Mouse (Mus musculus) heart, embryonic 16.5 days (tissue): ENCODE measurements around the gene Szt2. TPM values are rescaled to one million over a fixed set of nuclear protein-coding genes. Genes with fewer than 3 reads are reported as not detected.

Experiments used
- ATAC-seq: fragments of 200-750 bp; cut with Nextera tagmentation; replicated peaks from 2 replicates; pipeline ENCODE4 v1.8.0; 2017; ENCODE audit warnings: moderate number of reproducible peaks; ENCODE audit not compliant: insufficient read depth, low FRiP score; ENCODE audit errors: extremely low read depth
- H3K27ac ChIP-seq: fragments of 300-500 bp; sonication (generic); 2 replicates; pipeline ENCODE4 v1.5.1; 2014; ENCODE audit warnings: mild to moderate bottlenecking, low read length, control low read depth, moderate library complexity
- H3K27me3 ChIP-seq: fragments of 300-500 bp; sonication (generic); 2 replicates; pipeline ENCODE4 v1.6.1; 2014; ENCODE audit warnings: low read length, mixed read lengths; ENCODE audit not compliant: control insufficient read depth, insufficient read depth
- H3K36me3 ChIP-seq: fragments of 300-500 bp; sonication (generic); 2 replicates; pipeline ENCODE4 v1.6.1; 2014; ENCODE audit not compliant: control insufficient read depth, insufficient read depth
- H3K4me1 ChIP-seq: fragments of 300-500 bp; sonication (generic); 2 replicates; pipeline ENCODE4 v1.6.1; 2014; ENCODE audit warnings: low read length, mixed read lengths; ENCODE audit not compliant: control insufficient read depth, insufficient read depth
- H3K4me2 ChIP-seq: fragments of 300-500 bp; sonication (generic); 2 replicates; pipeline ENCODE4 v1.6.1; 2014; ENCODE audit warnings: low read depth, mild to moderate bottlenecking, control low read depth, low read length
- H3K4me3 ChIP-seq: fragments of 300-500 bp; sonication (generic); 2 replicates; pipeline ENCODE4 v1.5.1; 2014; ENCODE audit warnings: mild to moderate bottlenecking, control low read depth, low read length
- H3K9ac ChIP-seq: fragments of 300-500 bp; sonication (generic); 2 replicates; pipeline ENCODE4 v1.6.1; 2014; ENCODE audit warnings: low read length, control low read depth
- H3K9me3 ChIP-seq: fragments of 300-500 bp; sonication (generic); replicated peaks from 2 replicates; pipeline ENCODE4 v1.6.1; 2016; ENCODE audit warnings: low read length; ENCODE audit not compliant: control insufficient read depth
- WGBS: fragments of 180-500 bp; shearing (Covaris S2); extraction: QIAGEN DNeasy Blood & Tissue Kit; methylation state at CpG from one replicate; pipeline ENCODE4 v1.1.7; 2014; 5-methylcytosine and 5-hydroxymethylcytosine counted together
- polyA plus RNA-seq: library from polyadenylated mRNA; unstranded; fragments of >200 nt; fragmentation: Nextera tagmentation; extraction: Ambion mirVana; gene quantifications from 2 replicates; pipeline ENCODE4 v1.2.1, GENCODE M21; 2015

Szt2 gene
- polyA plus RNA-seq, 1 experiment from 2014 or later: 5.3 TPM

DNA sequence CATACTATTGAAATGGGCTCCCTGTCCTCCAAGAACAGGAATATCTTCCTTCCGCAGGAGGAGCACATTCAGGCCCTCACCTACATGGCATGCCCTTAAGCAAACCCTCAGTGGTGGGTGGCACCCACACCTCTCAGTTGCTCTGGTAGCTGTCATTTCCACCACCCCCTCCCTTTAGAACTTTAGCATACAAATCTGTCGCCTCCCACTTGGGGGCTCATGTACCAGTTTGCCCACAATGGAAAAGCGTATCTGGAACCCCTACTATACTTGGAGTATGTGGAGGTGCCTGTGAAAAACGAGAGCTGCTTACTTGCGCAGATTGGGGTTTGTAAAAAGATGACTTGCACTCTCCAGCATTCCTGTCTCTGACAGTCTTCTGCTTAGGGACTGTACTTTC lies 7.3 kb upstream of the Szt2 start:
- WGBS: 90% methylated on average over 5 of the region's 5 CpGs
- H3K36me3 ChIP-seq: peaks cover 50% of the 10 kb centered on the region

DNA sequence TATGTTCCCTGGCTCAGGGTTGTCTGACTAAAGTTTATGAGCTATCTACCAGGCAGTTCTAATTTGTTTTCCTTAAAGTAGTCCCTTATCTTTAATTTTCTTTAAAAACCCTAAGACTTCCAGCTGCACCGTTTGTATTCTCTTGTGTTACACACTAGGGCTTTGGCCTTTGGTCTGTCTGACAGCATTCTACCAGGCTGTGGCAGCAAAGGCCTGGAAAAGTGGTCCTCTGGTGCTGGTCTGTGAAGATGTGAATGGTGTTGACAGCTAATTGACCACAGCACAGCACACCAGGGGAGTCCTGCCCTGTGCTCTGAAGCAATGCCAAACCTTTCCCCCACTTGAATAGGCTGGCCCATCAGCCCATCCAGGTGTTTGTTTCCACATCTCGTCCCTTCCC lies 6.7 kb upstream of the Szt2 start:
- H3K9me3 ChIP-seq: no peaks in the 10 kb centered on the region
- no peak overlapping the region for H3K4me3 ChIP-seq
- ATAC-seq: no peak
- no peaks in the 10 kb centered on the region for H3K4me1 ChIP-seq
- H3K36me3 ChIP-seq: peaks cover 50% of the 10 kb centered on the region
- WGBS: 68% methylated on average over 2 of the region's 2 CpGs
- no peak overlapping the region for H3K27ac ChIP-seq
- no peak overlapping the region for H3K9ac ChIP-seq
- H3K4me2 ChIP-seq: no peak overlapping the region
- H3K27me3 ChIP-seq: no peaks in the 10 kb centered on the region

More for the DNA sequence above, 7.3 kb upstream of the Szt2 start:
- Histone ChIP-seq H3K4me2 (no peak overlapping the region), H3K27me3 (no peaks in the 10 kb centered on the region), H3K9ac (no peak overlapping the region), H3K4me3 (no peak overlapping the region), H3K9me3 (no peaks in the 10 kb centered on the region), H3K27ac (no peak overlapping the region), H3K4me1 (no peaks in the 10 kb centered on the region)
- no peak for ATAC-seq

DNA sequence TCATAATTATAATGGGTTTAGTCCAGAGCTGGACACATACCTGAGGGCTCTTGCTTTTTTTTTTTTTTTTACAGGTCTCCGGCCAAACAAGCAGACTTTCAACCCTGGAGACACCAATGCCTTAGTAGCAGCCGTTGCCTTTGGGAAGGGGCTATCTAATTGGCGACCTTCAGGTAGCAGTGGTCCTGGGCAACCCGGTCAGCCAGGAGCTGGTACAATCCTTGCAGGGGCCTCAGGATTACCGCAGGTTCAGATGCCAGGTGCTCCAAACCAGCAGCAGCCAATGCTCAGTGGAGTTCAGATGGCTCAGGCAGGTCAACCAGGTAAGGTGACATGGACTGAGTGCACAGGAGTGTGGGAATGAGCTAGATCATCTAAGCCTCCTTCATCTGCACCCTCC lies 4.5 kb upstream of the Szt2 start:
- 89% methylated on average over 5 of the region's 5 CpGs for WGBS
- no peak for ATAC-seq
- no peaks in the 10 kb centered on the region for H3K27me3 ChIP-seq
- H3K4me2 ChIP-seq: no peak overlapping the region
- H3K4me1 ChIP-seq: peaks cover 8% of the 10 kb centered on the region
- no peak overlapping the region for H3K4me3 ChIP-seq
- peaks cover 47% of the 10 kb centered on the region for H3K36me3 ChIP-seq
- no peak overlapping the region for H3K27ac ChIP-seq
- no peak overlapping the region for H3K9ac ChIP-seq
- no peaks in the 10 kb centered on the region for H3K9me3 ChIP-seq

DNA sequence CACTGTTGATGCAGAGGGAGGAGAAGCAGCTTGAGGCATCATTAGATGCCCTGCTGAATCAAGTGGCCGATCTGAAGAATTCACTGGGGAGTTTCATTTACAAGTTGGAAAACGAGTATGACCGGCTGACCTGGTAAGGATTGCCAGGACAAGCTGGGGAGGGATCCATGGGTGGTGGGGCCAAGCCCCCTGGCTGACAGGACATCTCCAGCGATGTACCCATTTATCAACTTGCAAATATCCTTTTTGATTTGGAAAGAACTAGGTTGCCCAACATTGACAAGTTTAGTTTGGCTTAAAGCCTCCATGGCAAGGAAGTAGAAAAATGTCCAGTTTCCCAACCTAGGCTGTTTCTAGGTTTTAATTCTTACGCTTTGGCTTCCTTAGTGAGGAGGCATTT lies 1.8 kb upstream of the Szt2 start:
- H3K9me3 ChIP-seq: no peaks in the 10 kb centered on the region
- H3K9ac ChIP-seq: no peak overlapping the region
- H3K4me3 ChIP-seq: no peak overlapping the region
- H3K36me3 ChIP-seq: peaks cover 34% of the 10 kb centered on the region
- no peak for ATAC-seq
- no peaks in the 10 kb centered on the region for H3K27me3 ChIP-seq
- no peak overlapping the region for H3K27ac ChIP-seq
- no peak overlapping the region for H3K4me2 ChIP-seq
- 88% methylated on average over 5 of the region's 5 CpGs for WGBS
- peaks cover 14% of the 10 kb centered on the region for H3K4me1 ChIP-seq

DNA sequence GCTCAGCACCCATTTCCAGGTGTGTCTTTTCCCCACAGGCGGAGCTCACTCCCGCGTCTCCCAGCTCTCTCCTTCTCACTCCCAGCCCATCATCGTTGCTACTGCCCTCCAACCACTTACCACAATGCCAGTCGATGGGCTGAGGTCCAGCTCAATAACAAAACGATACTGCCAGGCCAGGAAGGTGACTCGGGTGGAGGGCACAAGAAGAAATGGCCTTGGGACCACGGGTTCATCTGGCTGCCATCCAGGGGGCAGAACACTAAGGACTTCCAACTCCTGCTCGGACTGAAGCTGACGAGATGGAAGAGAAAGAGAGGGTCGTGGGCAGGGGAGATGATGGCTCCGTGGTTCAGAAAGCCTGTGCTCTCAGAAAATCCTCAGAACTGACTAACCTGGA lies 6.4 kb downstream of the Szt2 start:
- Histone ChIP-seq H3K9ac (no peak overlapping the region), H3K9me3 (no peaks in the 10 kb centered on the region), H3K27ac (no peak overlapping the region), H3K27me3 (no peaks in the 10 kb centered on the region), H3K4me1 (no peaks in the 10 kb centered on the region; the same call in 1 of the 2 replicates), H3K4me2 (no peak overlapping the region), H3K4me3 (no peak overlapping the region), H3K36me3 (peaks cover 61% of the 10 kb centered on the region)
- no peak for ATAC-seq
- WGBS: 92% methylated on average over 12 of the region's 12 CpGs

DNA sequence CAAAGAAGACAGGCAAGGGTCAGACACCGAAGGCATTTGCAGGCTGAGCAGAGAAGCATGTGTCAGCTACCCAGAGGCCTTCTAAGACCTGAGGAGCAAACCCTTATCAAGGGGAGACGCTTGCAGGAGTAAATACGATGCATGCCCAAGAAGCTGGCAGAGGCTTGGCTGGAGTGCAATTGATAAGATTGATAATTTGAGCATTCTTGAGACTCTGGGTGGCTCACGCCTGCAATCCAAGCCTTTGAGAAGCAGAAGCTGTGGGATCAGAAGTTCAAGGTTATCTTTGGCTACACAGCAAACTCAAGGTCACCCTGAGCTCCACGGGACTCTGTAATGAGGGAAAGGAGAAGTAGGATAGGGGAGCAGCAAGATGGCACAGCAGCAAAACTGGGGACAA lies 7.2 kb downstream of the Szt2 start:
- H3K27ac ChIP-seq: 0 out of 2 replicates have a peak overlapping the region, but pooled peaks have one; percentile 18
- 62% methylated on average over 5 of the region's 5 CpGs for WGBS
- H3K9ac ChIP-seq: no peak overlapping the region
- no peak overlapping the region for H3K4me2 ChIP-seq
- H3K9me3 ChIP-seq: no peaks in the 10 kb centered on the region
- H3K4me3 ChIP-seq: no peak overlapping the region
- peaks cover 63% of the 10 kb centered on the region for H3K36me3 ChIP-seq
- no peaks in the 10 kb centered on the region for H3K27me3 ChIP-seq
- no peaks in the 10 kb centered on the region; the same call in 1 of the 2 replicates for H3K4me1 ChIP-seq
- ATAC-seq: no peak

DNA sequence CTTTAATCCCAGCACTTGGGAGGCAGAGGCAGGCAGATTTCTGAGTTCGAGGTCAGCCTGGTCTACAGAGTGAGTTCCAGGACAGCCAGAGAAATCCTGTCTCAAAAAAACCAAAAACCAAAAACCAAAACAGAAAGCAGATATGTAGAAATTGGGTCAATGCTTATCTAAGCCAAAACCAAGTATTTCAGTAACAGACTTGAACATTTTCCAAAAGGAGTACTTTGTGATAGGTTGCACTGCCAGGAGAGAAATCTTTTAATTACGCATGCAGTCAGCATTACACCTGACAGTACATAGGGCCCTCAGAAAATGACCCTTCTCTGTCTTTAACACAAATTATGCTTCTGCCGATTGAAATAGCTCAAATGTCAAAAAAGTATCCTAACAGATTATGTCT lies 7.7 kb downstream of the Szt2 start:
- Histone ChIP-seq H3K4me1 (peaks cover 3% of the 10 kb centered on the region), H3K27ac (no peak overlapping the region), H3K9ac (no peak overlapping the region), H3K9me3 (no peaks in the 10 kb centered on the region), H3K27me3 (no peaks in the 10 kb centered on the region), H3K4me3 (no peak overlapping the region), H3K36me3 (peaks cover 67% of the 10 kb centered on the region), H3K4me2 (no peak overlapping the region)
- no peak for ATAC-seq
- WGBS: 90% methylated on average over 3 of the region's 3 CpGs

DNA sequence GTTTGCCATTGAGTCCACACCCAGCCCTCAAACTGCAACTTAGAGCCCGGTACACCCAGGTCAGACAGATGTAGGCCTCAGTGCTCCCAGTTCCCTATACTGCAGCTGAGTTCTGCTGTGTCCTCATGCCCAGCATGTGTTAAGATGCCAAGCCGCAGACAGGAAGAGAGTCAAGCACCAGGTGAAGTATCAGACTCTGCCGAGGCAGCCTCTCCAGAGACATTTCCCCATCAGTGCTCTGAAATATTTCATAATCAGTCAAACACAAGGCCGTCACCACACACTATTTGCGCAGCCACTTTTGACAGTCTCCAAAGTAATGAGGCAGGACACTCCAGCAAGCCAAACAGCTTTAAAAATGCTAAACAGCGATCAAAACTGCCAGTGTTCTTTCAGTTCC lies 10.7 kb downstream of the Szt2 start:
- no peaks in the 10 kb centered on the region for H3K27me3 ChIP-seq
- no peak for ATAC-seq
- H3K4me1 ChIP-seq: peaks cover 24% of the 10 kb centered on the region
- no peaks in the 10 kb centered on the region for H3K9me3 ChIP-seq
- H3K27ac ChIP-seq: no peak overlapping the region
- H3K9ac ChIP-seq: no peak overlapping the region
- H3K36me3 ChIP-seq: peaks cover 64% of the 10 kb centered on the region
- H3K4me3 ChIP-seq: no peak overlapping the region
- WGBS: 91% methylated on average over 6 of the region's 6 CpGs
- H3K4me2 ChIP-seq: no peak overlapping the region

DNA sequence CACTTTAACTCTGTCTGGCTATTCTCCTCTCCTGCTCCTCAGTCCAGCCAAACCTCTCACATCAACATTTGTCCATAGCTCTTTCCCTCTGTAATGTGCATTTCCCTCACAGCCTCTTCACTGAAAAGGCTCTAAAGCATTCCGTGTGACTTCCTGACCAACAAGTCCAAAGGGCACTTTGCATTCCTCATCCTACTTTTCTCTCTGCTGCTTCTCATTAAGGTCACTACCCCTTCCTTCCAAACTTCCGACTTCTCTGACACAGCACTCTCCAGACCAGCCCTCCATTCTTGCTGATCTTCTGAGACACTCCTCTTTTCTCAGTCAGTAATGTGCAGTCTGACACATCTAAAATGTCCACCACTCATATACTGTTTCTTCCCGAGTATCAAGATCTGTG lies 12.6 kb downstream of the Szt2 start:
- Histone ChIP-seq H3K4me1 (peaks cover 24% of the 10 kb centered on the region), H3K9ac (no peak overlapping the region), H3K27ac (peak overlapping the region; percentile 39), H3K9me3 (no peaks in the 10 kb centered on the region), H3K36me3 (peaks cover 61% of the 10 kb centered on the region), H3K4me2 (no peak overlapping the region), H3K4me3 (no peak overlapping the region), H3K27me3 (no peaks in the 10 kb centered on the region)
- WGBS: 61% methylated on average over 3 of the region's 3 CpGs
- ATAC-seq: no peak

DNA sequence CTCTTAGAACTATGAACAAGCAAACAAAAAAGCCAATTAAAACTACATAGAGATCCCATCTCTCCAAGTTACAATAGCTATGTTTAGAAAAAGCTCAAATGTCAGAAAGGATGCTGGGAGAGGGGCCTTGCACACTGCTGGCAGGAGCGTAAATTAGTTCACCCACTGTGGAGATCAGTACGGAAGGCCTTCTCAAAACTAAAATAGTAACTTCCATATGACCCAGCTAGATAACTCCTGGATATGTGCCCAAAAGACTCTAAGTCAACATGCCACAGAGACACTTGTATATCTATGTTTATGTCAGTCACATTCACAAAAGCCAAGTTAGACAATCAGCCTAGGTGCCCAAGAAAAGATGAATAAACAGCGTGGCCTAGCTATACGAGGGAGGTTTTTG lies 13.8 kb downstream of the Szt2 start:
- Histone ChIP-seq H3K4me3 (no peak overlapping the region), H3K9me3 (no peaks in the 10 kb centered on the region), H3K27me3 (no peaks in the 10 kb centered on the region), H3K4me1 (peaks cover 24% of the 10 kb centered on the region), H3K36me3 (peaks cover 61% of the 10 kb centered on the region), H3K9ac (no peak overlapping the region), H3K27ac (peak overlapping the region; percentile 94), H3K4me2 (no peak overlapping the region)
- ATAC-seq: peak; percentile 65
- 43% methylated on average over 4 of the region's 4 CpGs for WGBS
